Mouse (Mus musculus) embryonic stem cell, embryonic (primary cell): Measurements from ENCODE around the gene Ppfibp1.

Experiments
- CTCF ChIA-PET, 4 experiments: fragments of 300-600 bp in 2 of 4; fragments of 350-600 bp in 2 of 4; sonication (Branson Sonifier 250); formaldehyde crosslinking; loops; one replicate each; lab custom pipeline; 2022; ENCODE audit warnings: inconsistent platforms in 2 of 4; lab: Charles Lee
- POLR2A ChIA-PET, 4 experiments: fragments of 300-600 bp in 2 of 4; fragments of 350-600 bp in 2 of 4; sonication (Branson Sonifier 250); formaldehyde crosslinking; loops; one replicate each; lab custom pipeline; 2022; ENCODE audit warnings: antibody characterized with exemption in 4 of 4, inconsistent platforms in 1 of 4; lab: Charles Lee

Gene Ppfibp1

GRCm38 (mm10) chr6:146877425-146878045 is 10.8 kb upstream of the Ppfibp1 start:
- ChIA-PET CTCF (interaction anchor here in 1 of 4 experiments (0.6 kb wide), 1 partner anchor 60 kb away, joined by 3 read pairs; no protein-coding TSS in a partner anchor), POLR2A (interaction anchor here in 3 of 4 experiments (0.7 to 1.4 kb wide), 3 partner anchors 10 to 1479 kb away, joined by 3 to 4 read pairs (median 3); partner anchors contain the start of gene Ppfibp1 (in 1 of the 3))

DNA sequence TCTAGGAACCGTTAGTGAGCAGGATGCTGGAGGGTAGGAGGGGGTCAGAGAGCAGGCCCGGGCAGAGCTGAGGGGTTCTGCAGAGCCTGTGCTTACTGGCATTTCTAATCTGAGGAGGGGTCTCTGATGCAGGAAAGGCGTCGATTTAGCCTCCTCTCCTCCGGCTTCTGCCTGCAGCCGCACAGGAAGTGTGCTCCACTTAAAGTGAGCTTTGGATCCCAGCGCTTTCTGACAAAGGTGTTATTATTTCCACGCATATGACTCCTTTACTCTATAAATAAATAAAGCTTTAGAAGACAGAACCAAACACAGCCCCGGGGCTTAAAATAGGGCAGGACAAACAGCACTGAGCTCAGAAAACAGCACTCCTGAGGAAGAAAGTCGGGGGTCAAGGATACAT is 9.4 kb upstream of the Ppfibp1 start:
- POLR2A ChIA-PET = interaction anchor here in 2 of 4 experiments (1.2 to 2.1 kb wide), 2 partner anchors 9 to 10 kb away, joined by 4 to 13 read pairs; partner anchors contain the start of gene Ppfibp1 (in 2 of the 2)
- CTCF ChIA-PET = no interaction called here

GRCm38 (mm10) chr6:146879856-146880255 is 8.4 kb upstream of the Ppfibp1 start:
- POLR2A ChIA-PET = interaction anchor here in 3 of 4 experiments (0.6 to 2.1 kb wide), 3 partner anchors 8 to 1951 kb away, joined by 3 to 13 read pairs (median 4); partner anchors contain the start of gene Ppfibp1 (in 2 of the 3)
- CTCF ChIA-PET = interaction anchor here in 1 of 4 experiments (0.7 kb wide), 1 partner anchor 553 kb away, joined by 3 read pairs; no protein-coding TSS in a partner anchor

GRCm38 (mm10) chr6:146880296-146880695 is 8.0 kb upstream of the Ppfibp1 start:
- ChIA-PET CTCF (interaction anchor here in 1 of 4 experiments (0.5 kb wide), 1 partner anchor 1225 kb away, joined by 4 read pairs; no protein-coding TSS in a partner anchor), POLR2A (interaction anchor here in 2 of 4 experiments (1.2 to 2.1 kb wide), 2 partner anchors 8 kb away, joined by 4 to 13 read pairs; partner anchors contain the start of gene Ppfibp1 (in 2 of the 2))

DNA sequence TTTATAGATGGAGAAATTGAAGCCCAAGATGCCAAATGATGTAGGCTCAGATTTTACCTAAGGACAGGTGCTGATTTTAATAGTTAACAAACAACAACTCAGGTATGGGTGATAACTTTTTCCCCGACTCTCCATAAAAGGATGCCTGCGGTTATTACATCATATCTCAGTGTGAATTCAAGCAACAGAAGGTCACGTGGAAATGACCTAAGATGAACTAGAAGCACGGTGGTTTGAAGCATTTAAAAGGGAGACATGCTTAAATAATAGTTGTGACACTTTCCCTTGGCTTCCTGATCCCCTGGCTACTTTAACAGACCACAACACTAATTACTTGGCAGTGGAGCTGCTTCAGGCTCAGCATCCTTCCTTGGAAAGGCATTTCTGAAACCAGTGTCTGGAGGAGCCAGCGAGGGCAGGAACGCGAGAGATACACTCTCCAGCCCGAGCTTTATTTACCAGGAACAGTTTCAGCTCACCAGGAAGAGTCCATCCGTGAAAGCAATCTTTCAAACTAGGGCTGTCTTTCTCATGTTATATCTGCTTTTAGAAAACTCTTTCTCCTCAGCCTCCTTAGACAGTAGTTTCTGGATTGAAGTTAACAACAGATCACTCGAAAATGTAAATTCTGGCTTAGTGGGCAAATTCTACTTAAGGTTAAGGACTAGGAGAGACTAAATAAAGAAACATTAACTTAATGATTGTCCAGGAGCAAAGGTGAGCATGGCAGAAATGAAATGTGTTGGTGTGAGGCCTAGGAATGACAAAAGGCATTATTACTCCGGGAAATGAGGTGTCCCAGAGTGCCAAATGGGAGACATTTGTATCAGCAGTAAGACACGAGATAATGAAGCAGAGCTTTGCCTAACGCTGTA is 6.2 kb upstream of the Ppfibp1 start:
- CTCF ChIA-PET = no interaction called here
- POLR2A ChIA-PET = interaction anchor here in 1 of 4 experiments (1.6 kb wide), 1 partner anchor 12 kb away, joined by 3 read pairs; no protein-coding TSS in a partner anchor

- POLR2A ChIA-PET = interaction anchor here in 1 of 4 experiments (1.6 kb wide), 1 partner anchor 13 kb away, joined by 3 read pairs; no protein-coding TSS in a partner anchor
- CTCF ChIA-PET = no interaction called here
These were observed 4.9 kb upstream of the Ppfibp1 start for GRCm38 (mm10) chr6:146883426-146883825.

DNA sequence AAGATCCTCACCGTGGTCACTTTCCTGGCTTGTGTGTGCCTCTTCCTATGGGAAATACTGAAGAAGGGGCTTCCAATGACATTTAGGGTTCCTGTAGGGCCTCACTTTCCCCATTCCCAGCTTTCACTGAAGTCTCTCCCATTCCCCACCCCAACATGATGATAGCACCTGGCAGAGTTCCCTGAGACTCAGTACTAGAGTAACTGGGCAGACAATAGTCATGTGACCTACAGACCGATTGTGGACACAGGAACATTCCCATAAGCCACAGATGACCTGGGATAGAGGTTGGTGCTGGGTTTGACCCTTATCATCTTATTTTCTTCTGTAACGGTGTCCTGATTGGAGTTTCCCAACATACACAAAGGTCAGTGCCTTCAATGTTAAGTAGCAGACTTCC is 4.1 kb upstream of the Ppfibp1 start:
- ChIA-PET CTCF (no interaction called here), POLR2A (interaction anchor here in 1 of 4 experiments (0.6 kb wide), 1 partner anchor 35 kb away, joined by 3 read pairs; no protein-coding TSS in a partner anchor)

- POLR2A ChIA-PET = interaction anchor here in 1 of 4 experiments (0.6 kb wide), 1 partner anchor 34 kb away, joined by 3 read pairs; no protein-coding TSS in a partner anchor
- CTCF ChIA-PET = no interaction called here
These were observed 3.4 kb upstream of the Ppfibp1 start for GRCm38 (mm10) chr6:146884851-146885250.

DNA sequence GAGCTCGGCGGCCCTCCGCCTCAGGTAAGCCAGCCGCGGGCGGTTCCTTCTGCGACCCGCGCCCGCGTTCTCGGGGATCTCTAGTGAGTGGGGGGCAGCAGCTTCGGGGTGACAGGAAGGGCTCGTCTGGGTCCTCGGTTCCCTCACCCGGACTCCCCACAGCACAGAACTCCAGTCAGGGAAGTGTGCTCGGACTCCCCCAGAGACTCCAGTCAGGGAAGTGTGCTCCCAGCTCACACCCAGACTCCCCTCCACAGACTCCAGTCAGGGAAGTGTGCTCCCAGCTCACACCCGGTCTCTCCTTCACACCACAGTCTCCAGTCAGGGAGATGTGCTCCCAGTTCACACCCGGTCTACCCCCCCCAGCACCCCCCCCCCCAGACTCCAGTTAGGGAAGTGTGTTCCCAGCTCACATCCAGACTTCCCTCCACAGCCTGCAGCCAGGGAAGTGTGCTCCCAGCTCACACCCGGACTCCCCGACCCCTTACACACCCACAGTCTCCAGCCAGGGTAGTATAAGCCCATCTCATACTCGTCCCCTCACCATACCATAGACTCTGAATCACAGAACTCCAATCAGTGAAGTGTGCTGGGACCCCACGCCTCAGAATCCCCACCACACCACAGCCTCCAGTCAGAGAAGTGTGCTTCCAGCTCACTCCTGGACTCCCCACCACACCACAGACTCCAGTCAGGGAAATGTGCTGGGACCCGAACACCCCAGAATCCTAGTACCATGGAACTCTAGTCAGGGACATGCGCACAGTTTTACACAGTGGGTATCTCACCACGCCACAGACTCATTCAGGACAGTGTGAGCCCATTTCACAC is 588 bp downstream of the Ppfibp1 start:
- CTCF ChIA-PET = interaction anchor here (0.6 to 1.9 kb wide), 10 partner anchors 13 to 779 kb away, joined by 3 to 7 read pairs (median 4); no protein-coding TSS in a partner anchor
- POLR2A ChIA-PET = interaction anchor here in 3 of 4 experiments (0.5 to 3.3 kb wide), 40 partner anchors 8 to 435 kb away, joined by 3 to 22 read pairs (median 4); partner anchors contain the start of genes Arntl2 (in 1 of the 3), Med21 (in 1 of the 3), Mrps35 (in 1 of the 3) and Stk38l (in 1 of the 3)

GRCm38 (mm10) chr6:146890215-146890614 is 1.9 kb downstream of the Ppfibp1 start:
- POLR2A ChIA-PET = interaction anchor here in 1 of 4 experiments (1.3 kb wide), 1 partner anchor 12 kb away, joined by 5 read pairs; no protein-coding TSS in a partner anchor
- CTCF ChIA-PET = no interaction called here

DNA sequence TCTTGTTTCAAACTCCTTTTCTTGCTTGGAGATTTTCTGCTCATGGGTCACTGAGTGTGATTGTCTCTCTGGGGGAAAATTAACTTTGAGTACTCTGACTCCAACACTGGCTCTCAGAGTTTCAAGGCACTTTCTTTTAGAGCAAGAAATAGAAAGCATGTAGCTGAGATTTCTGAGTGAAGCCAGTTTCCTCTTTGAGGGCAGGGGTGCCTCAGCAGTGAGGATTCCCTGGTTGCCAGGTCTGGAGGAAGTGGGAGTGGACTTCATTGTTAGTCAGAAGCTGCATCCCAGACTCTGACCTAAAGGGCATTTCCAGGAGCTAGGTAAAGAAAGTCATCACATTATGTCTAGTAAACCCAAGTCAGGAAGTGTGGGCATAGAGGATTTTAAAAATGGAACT is 2.3 kb downstream of the Ppfibp1 start:
- POLR2A ChIA-PET = interaction anchor here in 2 of 4 experiments (0.5 to 1.3 kb wide), 2 partner anchors 11 to 354 kb away, joined by 3 to 5 read pairs; no protein-coding TSS in a partner anchor

DNA sequence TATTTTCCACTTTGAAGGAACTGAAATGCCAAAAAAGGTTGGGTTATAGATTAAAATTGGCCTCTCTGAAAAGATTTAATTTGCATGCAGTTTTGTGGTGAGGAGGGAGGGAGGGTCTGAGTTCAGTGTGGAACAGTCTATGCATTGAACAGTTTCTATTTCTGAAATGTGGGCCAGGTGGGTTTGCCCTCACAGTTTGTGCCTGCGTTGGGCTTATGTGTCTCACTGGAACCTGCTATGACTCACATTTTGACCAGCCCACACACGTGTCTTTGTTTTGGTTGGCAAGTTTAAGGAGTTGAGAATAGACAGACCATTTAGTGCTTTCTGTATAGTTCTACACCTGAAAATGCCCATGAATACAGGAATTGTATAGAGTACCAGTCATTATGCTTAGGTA is 5.6 kb downstream of the Ppfibp1 start:
- POLR2A ChIA-PET = interaction anchor here in 1 of 4 experiments (0.6 kb wide), 1 partner anchor 1143 kb away, joined by 3 read pairs; no protein-coding TSS in a partner anchor
- CTCF ChIA-PET = no interaction called here

More for the DNA sequence above, 2.3 kb downstream of the Ppfibp1 start:
- CTCF ChIA-PET = no interaction called here

DNA sequence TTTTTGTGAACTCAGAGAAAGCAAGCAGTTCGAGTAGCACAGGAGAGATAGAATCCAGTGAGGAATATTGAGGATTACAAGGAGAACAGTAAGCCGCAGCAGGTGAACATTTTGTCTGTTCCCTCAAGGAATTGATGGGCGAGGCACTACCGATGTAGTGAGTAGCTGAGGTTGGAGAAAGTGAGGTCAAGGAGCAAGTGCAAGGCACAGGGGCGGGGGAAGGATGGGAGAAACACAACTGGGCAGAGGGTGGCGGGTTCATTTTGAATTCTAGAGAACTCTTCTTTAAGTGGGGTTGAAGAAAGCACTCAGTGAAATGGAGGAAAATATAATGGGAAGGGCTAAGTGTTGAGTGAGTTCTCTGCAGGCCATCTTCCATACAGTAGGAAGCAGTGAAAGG is 10.4 kb downstream of the Ppfibp1 start:
- ChIA-PET POLR2A (interaction anchor here in 2 of 4 experiments (1.2 to 3.9 kb wide), 2 partner anchors 9 to 10 kb away, joined by 4 to 21 read pairs; partner anchors contain the start of gene Ppfibp1 (in 1 of the 2)), CTCF (interaction anchor here in 1 of 4 experiments (0.6 kb wide), 1 partner anchor 177 kb away, joined by 3 read pairs; no protein-coding TSS in a partner anchor)

DNA sequence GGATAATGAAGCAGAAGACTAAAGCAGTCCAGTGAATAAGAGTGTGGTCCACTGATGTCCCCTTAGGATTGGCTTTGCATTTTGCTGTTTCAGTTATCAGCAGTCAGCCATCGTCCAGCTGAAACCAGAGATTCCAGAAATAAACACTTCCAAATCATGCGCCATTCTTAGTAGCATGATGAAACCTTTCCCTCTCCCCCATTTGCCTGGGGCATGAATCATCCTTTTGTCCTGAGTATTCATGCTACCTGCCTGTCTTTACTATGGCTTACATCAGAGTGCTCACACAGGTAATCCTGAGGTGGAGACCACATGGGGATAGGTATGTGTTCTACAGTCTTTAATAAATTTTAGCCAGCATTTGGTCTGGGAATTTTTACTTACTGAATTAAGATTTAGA is 11.4 kb downstream of the Ppfibp1 start:
- ChIA-PET POLR2A (interaction anchor here in 2 of 4 experiments (1.5 to 3.9 kb wide), 2 partner anchors 11 to 12 kb away, joined by 4 to 21 read pairs; partner anchors contain the start of gene Ppfibp1 (in 2 of the 2)), CTCF (no interaction called here)

- ChIA-PET CTCF (interaction anchor here in 3 of 4 experiments (0.6 to 1.4 kb wide), 9 partner anchors 9 to 338 kb away, joined by 3 to 5 read pairs (median 3); partner anchors contain the start of gene Ppfibp1 (in 2 of the 3)), POLR2A (interaction anchor here (0.6 to 3.1 kb wide), 8 partner anchors 9 to 189 kb away, joined by 3 to 22 read pairs (median 4); partner anchors contain the start of genes Ppfibp1 (in 2 of the 4) and Klhl42 (in 1 of the 4))
These were observed 13.6 kb downstream of the Ppfibp1 start for GRCm38 (mm10) chr6:146901929-146902328.

- POLR2A ChIA-PET = interaction anchor here in 1 of 4 experiments (3.1 kb wide), 1 partner anchor 16 kb away, joined by 22 read pairs; the partner anchor contains the start of gene Ppfibp1
- CTCF ChIA-PET = no interaction called here
These were observed 15.3 kb downstream of the Ppfibp1 start for GRCm38 (mm10) chr6:146903632-146904031.

- CTCF ChIA-PET = no interaction called here
- POLR2A ChIA-PET = interaction anchor here in 1 of 4 experiments (1.3 kb wide), 1 partner anchor 9 kb away, joined by 4 read pairs; no protein-coding TSS in a partner anchor
These were observed 16.4 kb downstream of the Ppfibp1 start for GRCm38 (mm10) chr6:146904707-146905106.
